Mouse (Mus musculus) ES-Bruce4 (cell line): ENCODE measurements around the gene Tdrd3. TPM values are rescaled to one million over a fixed set of nuclear protein-coding genes. Genes with fewer than 3 reads are reported as not detected.

Experiments used
- H3K27ac ChIP-seq: 2 replicates; pipeline ENCODE4 v1.5.1; 2012; ENCODE audit warnings: low read length, inconsistent platforms; ENCODE audit not compliant: insufficient read depth
- H3K27me3 ChIP-seq: 2 replicates; pipeline ENCODE4 v1.6.1; 2012; ENCODE audit warnings: mild to moderate bottlenecking, low read length, inconsistent platforms; ENCODE audit not compliant: control insufficient read depth, poor library complexity, insufficient read depth, severe bottlenecking
- H3K36me3 ChIP-seq: 2 replicates; pipeline ENCODE4 v1.6.1; 2012; ENCODE audit warnings: inconsistent platforms, mild to moderate bottlenecking, low read length, moderate library complexity; ENCODE audit not compliant: control insufficient read depth, poor library complexity, insufficient read depth, severe bottlenecking
- H3K4me1 ChIP-seq: one replicate; pipeline ENCODE4 v1.8.1; 2011; ENCODE audit warnings: low read length; ENCODE audit not compliant: control insufficient read depth, insufficient read depth
- H3K4me3 ChIP-seq: 2 replicates; pipeline ENCODE4 v1.5.1; 2011; ENCODE audit warnings: low read depth, mild to moderate bottlenecking, low read length
- H3K9ac ChIP-seq: 2 replicates; pipeline ENCODE4 v1.6.1; 2012; ENCODE audit warnings: low read depth, mild to moderate bottlenecking, inconsistent platforms; ENCODE audit not compliant: poor library complexity, severe bottlenecking
- H3K9me3 ChIP-seq: replicated peaks from 2 replicates; pipeline ENCODE4 v1.6.1; 2012; ENCODE audit warnings: mild to moderate bottlenecking, low read length, inconsistent platforms; ENCODE audit not compliant: control insufficient read depth, poor library complexity, insufficient read depth, severe bottlenecking
- CTCF ChIP-seq: IDR thresholded peaks from one replicate; pipeline ENCODE4 v1.8.1; 2011; ENCODE audit warnings: low read depth, low read length
- EP300 ChIP-seq: IDR thresholded peaks from 2 replicates; pipeline ENCODE4 v1.6.1; 2011; ENCODE audit warnings: low read depth, low read length; ENCODE audit not compliant: insufficient read depth
- POLR2A ChIP-seq: IDR thresholded peaks from one replicate; pipeline ENCODE4 v1.8.1; 2011; ENCODE audit warnings: low read length; ENCODE audit not compliant: insufficient read depth
- polyA plus RNA-seq: library from polyadenylated mRNA; stranded (reverse); fragments of >200 nt; gene quantifications from 2 replicates; pipeline ENCODE4 v1.2.4, GENCODE M21; 2011; ENCODE audit warnings: low read depth; ENCODE audit not compliant: missing spikeins, insufficient read depth, insufficient read length

The Tdrd3 gene
- polyA plus RNA-seq, 1 experiment, result 20.1 TPM

DNA sequence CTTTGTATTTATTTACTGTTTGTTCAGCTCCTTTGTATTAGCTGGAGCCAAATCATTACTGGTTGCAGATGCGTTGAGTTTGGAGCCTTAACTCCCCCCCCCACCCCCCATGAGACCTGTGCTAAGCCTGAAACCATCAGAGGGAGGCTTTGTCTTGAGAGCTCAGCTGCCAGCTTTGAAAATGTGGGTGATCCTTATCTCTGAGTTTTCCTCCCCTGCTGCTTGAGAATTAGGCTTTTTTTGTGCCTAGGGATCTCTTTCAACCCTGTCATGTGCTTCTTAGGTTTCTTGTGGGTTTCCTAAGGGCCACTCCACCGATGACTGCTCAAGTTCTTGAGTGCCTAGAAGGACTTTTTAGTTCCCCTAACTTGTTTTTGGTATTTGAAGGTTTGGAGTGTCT is 23.3 kb downstream of the Tdrd3 start:
- Histone ChIP-seq H3K9ac (no peak overlapping the region), H3K36me3 (no peaks in the 10 kb centered on the region), H3K9me3 (no peaks in the 10 kb centered on the region), H3K4me1 (no peaks in the 10 kb centered on the region), H3K4me3 (no peak overlapping the region), H3K27me3 (no peaks in the 10 kb centered on the region), H3K27ac (no peak overlapping the region)
- TF ChIP-seq EP300 (no peak), CTCF (no peak), POLR2A (no peak)

DNA sequence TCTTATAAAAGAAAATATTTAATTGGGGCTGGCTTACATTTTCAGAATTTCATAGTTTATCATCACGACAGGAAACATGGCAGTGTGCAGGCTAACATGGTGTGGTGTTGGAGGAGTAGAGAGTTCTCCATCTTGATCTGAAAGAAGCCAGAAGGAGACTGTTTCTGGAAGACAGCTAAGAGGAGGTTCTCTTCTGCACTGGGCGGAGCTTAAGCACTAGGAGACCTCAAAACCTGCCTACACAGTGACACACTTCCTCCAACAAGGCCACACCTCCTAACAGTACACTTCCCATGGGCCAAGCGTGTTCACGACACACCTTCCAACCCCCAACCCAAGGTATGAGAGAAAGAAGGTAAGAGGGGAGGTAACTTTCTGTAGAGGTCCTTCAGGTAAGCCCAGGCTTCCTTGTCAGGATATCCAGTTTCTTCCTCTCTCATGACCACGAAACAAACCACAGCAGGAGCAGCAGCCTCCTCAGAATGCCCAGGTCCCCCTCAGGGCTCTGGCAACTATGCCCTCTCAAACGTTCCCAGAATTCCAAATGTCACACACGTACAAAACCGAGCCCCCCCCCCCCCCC is 30.0 kb downstream of the Tdrd3 start:
- H3K4me3 ChIP-seq, result no peak overlapping the region
- no peak overlapping the region for H3K9ac ChIP-seq
- TF ChIP-seq CTCF (no peak), EP300 (no peak), POLR2A (no peak)
- H3K4me1 ChIP-seq, result no peaks in the 10 kb centered on the region
- no peaks in the 10 kb centered on the region for H3K9me3 ChIP-seq
- H3K27me3 ChIP-seq, result no peaks in the 10 kb centered on the region
- H3K27ac ChIP-seq, result no peak overlapping the region
- no peaks in the 10 kb centered on the region for H3K36me3 ChIP-seq

DNA sequence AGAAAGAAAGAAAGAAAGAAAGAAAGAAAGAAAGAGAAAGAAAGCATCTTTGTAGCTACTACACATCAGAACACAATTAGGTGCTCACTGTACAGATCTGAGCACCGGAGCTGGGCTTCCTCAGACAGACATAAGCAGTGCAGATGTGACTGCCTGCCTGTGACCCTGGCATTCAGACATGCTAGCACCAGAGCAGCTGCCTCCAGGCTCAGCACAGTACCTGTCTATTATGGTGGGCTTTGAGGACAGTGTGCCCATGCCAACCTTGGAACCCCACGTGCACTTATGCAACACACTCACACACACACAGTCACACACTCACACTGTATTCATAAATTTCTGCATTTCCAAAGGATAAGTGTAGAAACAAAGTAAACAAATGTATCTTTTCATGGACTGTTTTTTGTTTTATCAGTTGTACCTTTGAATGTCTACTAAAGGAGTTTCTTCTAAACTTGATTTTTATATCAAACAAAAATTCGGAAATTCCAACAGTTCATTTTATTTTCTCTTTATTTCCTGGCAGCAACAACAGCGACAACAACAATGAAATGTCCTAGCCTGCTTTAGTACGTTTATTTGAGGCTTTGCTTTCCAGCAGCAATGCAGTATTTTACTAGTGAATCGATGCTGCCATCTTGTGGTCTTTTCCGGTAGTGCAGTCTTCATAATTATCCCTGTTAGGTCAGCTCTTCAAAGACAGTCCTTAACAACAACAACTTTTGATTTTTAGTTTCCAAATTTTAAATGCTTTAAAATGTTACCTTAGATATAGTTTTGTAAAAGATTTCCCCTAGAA is 35.4 kb downstream of the Tdrd3 start:
- no peak overlapping the region for H3K27ac ChIP-seq
- no peaks in the 10 kb centered on the region for H3K27me3 ChIP-seq
- no peaks in the 10 kb centered on the region for H3K36me3 ChIP-seq
- H3K9me3 ChIP-seq, result no peaks in the 10 kb centered on the region
- no peak for TF ChIP-seq CTCF
- no peak for TF ChIP-seq POLR2A
- no peak for TF ChIP-seq EP300
- no peak overlapping the region for H3K9ac ChIP-seq
- H3K4me3 ChIP-seq, result no peak overlapping the region
- no peaks in the 10 kb centered on the region for H3K4me1 ChIP-seq

DNA sequence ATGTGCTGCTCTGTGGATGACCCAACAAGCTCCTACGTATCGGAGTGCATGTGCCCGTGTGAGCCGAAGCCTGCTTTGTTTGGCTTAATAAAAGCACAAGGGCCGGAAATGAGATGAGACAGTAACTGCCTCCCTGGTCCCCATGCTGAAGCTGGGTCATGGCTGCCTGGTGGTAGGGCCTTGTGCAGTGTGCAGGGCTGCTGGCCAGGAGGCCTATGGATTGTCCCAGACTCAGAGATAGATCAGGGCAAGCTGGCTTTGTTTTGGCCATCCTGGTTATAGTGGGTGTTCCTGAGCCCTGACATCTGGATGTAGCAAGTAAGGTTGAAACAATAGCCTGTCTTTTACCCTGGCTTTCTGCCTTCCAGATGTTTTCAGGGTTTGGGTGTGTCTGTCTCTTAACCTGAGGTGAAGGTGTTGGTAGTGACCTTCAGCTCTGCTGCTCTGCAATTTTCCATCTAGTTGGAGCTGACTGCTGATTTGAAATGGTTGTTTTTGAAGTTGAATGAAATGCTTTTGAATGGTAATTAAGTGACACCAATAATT is 39.3 kb downstream of the Tdrd3 start:
- Histone ChIP-seq H3K27me3 (no peaks in the 10 kb centered on the region), H3K4me1 (no peaks in the 10 kb centered on the region), H3K9me3 (no peaks in the 10 kb centered on the region), H3K4me3 (no peak overlapping the region), H3K27ac (no peak overlapping the region), H3K9ac (no peak overlapping the region), H3K36me3 (no peaks in the 10 kb centered on the region)
- TF ChIP-seq POLR2A, result no peak

DNA sequence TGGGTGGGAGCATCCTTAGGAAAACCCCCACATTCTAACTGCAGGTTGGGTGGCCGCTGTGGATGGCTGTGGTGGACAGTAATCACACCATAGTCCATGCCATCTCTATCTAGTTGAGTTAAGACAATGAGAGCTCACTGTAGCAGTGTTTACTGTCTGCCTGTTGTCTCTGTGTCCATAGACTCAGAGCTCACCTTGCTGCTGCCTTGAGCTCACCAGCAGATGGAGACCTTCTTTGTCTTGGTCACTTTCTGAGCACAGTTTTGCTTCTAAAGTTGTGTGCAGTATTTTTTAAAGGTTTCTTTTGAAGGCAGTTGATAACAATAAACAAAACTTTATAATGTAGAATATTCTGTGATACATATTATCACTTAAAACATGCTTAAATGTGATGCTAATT is 43.3 kb downstream of the Tdrd3 start:
- no peak overlapping the region for H3K4me3 ChIP-seq
- no peaks in the 10 kb centered on the region for H3K36me3 ChIP-seq
- TF ChIP-seq CTCF (no peak), POLR2A (no peak), EP300 (no peak)
- H3K9me3 ChIP-seq, result no peaks in the 10 kb centered on the region
- no peak overlapping the region for H3K9ac ChIP-seq
- no peaks in the 10 kb centered on the region for H3K27me3 ChIP-seq
- H3K4me1 ChIP-seq, result no peaks in the 10 kb centered on the region
- H3K27ac ChIP-seq, result no peak overlapping the region

DNA sequence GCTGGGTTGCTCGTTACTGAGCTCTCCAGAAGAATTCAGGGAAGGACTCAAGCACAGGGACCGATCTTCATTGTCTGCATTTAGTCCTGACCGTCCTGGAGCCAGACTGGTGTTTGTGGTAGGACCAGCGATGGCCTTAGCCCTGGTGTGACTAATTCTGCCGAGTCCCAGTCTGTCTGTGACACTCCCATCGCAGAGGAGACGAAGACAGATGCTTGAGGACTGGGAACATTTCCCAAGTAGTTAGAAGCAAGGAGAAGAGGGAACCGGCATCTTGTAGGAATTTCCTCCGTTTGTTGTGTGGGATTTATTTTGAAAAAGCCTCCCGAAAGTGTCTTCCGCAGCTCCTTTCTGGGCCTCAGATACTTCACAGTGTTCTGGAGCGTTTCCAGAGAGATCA is 45.1 kb downstream of the Tdrd3 start:
- Histone ChIP-seq H3K9ac (no peak overlapping the region), H3K27me3 (no peaks in the 10 kb centered on the region)
- TF ChIP-seq CTCF, result no peak
- no peak for TF ChIP-seq EP300
- TF ChIP-seq POLR2A, result no peak

More for the DNA sequence above, 45.1 kb downstream of the Tdrd3 start:
- no peak overlapping the region for H3K27ac ChIP-seq
- H3K4me1 ChIP-seq, result no peaks in the 10 kb centered on the region
- H3K4me3 ChIP-seq, result no peak overlapping the region
- no peaks in the 10 kb centered on the region for H3K36me3 ChIP-seq
- H3K9me3 ChIP-seq, result no peaks in the 10 kb centered on the region
